ENCODE assay signal across 13 mouse cellular contexts in the genomic region with DNA sequence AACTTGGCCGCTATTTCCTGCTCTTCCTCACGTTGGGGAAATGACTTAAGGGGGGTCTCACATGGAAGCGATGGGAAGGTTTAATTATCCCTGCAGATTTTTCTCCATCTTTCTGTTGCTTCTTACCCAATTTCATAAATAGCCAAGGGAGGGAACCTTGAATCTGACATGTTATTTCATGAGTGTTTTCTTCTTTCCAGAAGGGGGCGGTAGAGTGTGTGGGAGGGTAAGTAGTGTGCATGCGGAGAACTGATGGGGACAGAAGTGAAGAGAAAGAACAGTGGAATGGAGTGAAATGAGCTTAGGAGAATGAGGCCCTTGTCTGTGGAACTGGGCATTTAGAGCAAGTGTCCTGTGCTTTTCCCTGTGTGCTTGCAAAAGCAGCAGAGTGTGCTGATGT. TPM values are rescaled to one million over a fixed set of nuclear protein-coding genes. Genes with fewer than 3 reads are reported as not detected.
DNase-seq lines count a peak whose midpoint lies in the region; ATAC-seq and TF ChIP-seq lines count a peak whose summit lies in the region.
"Had no signal": no experiment of that assay in that cellular context is flagged by ENCODE, and none has a peak within 500 bp of the region (broad histone marks: within the 10 kb centered on the region; RNA-seq: fewer than 3 reads in every experiment).

No protein-coding gene starts in this region.

- H3K36me3 ChIP-seq in heart, postnatal 0 days (replicated peaks; ENCODE audit: control insufficient read depth, insufficient read depth, low read length), result peaks cover 40% of the 10 kb centered on the region
- peaks cover 40% of the 10 kb centered on the region for H3K36me3 ChIP-seq in heart, embryonic 12.5 days
- H3K36me3 ChIP-seq in midbrain, postnatal 0 days (ENCODE audit: insufficient read depth, low read length), result peaks cover 67% of the 10 kb centered on the region
- H3K36me3 ChIP-seq in midbrain, embryonic 10.5 days, result peaks cover 81% of the 10 kb centered on the region
- peaks cover 0 to 5% of the 10 kb centered on the region in 2 experiments; a peak in 2 of 4 replicates for H3K36me3 ChIP-seq in MEL (ENCODE audit: control insufficient read depth in 1 of 2, insufficient read depth in 2 of 2, low read length in 2 of 2)
- peaks cover 12% of the 10 kb centered on the region for H3K36me3 ChIP-seq in stomach, postnatal 0 days (ENCODE audit: control insufficient read depth, insufficient read depth, low read length)

- no peaks in the 10 kb centered on the region for H3K4me1 ChIP-seq in heart, postnatal 0 days (ENCODE audit: control insufficient read depth, insufficient read depth)
- no peaks in the 10 kb centered on the region for H3K4me1 ChIP-seq in heart, embryonic 12.5 days (replicated peaks)
- H3K4me1 ChIP-seq in midbrain, postnatal 0 days (ENCODE audit: insufficient read depth, low read length), result no peaks in the 10 kb centered on the region
- H3K4me1 ChIP-seq in midbrain, embryonic 10.5 days, result no peaks in the 10 kb centered on the region
- H3K4me1 ChIP-seq in MEL (ENCODE audit: control insufficient read depth in 1 of 2, insufficient read depth in 2 of 2, low read length in 2 of 2), result no peaks in the 10 kb centered on the region
- no peaks in the 10 kb centered on the region for H3K4me1 ChIP-seq in stomach, postnatal 0 days (replicated peaks; ENCODE audit: control insufficient read depth, insufficient read depth)
- H3K4me1 ChIP-seq: heart, embryonic 15.5 days had no signal

- no peak for DNase-seq in heart, postnatal 0 days (ENCODE audit: low spot score)
- no peak for DNase-seq in midbrain, postnatal 0 days (ENCODE audit: low spot score)
- DNase-seq in midbrain, embryonic 10.5 days (ENCODE audit: low spot score), result no peak
- DNase-seq in MEL (ENCODE audit: low read depth, low spot score), result peak; percentile 51
- DNase-seq in stomach, postnatal 0 days (ENCODE audit: low spot score), result no peak
- DNase-seq in layer of hippocampus, adult 8-10 months (ENCODE audit: low spot score in 2 of 2), result no peak
- DNase-seq: adrenal gland, postnatal 10 days; gastrocnemius, postnatal 14 days; kidney, postnatal 25 days; thymus, postnatal 14 days had no signal

- TF ChIP-seq POLR2A in MEL (IDR thresholded peaks at IDR 0.05; ENCODE audit: control insufficient read depth in 1 of 2, insufficient read depth in 1 of 2, low read depth in 1 of 2, low read length in 2 of 2, poor library complexity in 1 of 2), result no peak

- no peak overlapping the region for H3K27ac ChIP-seq in heart, postnatal 0 days (ENCODE audit: low read depth)
- no peak overlapping the region for H3K27ac ChIP-seq in heart, embryonic 12.5 days (ENCODE audit: poor library complexity, severe bottlenecking)
- H3K27ac ChIP-seq in midbrain, postnatal 0 days (ENCODE audit: low read depth, low read length), result no peak overlapping the region
- H3K27ac ChIP-seq in midbrain, embryonic 10.5 days (replicated peaks), result no peak overlapping the region
- H3K27ac ChIP-seq in MEL (ENCODE audit: control insufficient read depth, low read depth, low read length), result no peak overlapping the region
- no peak overlapping the region for H3K27ac ChIP-seq in stomach, postnatal 0 days (replicated peaks)
- H3K27ac ChIP-seq: heart, embryonic 15.5 days had no signal

- H3K79me2 ChIP-seq in MEL (ENCODE audit: control insufficient read depth, insufficient read depth, low read length, poor library complexity), result no peaks in the 10 kb centered on the region

- TF ChIP-seq EP300 in heart, postnatal 0 days (IDR thresholded peaks at IDR 0.05; ENCODE audit: low read depth), result no peak
- TF ChIP-seq EP300 in MEL (IDR thresholded peaks at IDR 0.05; ENCODE audit: low read depth in 1 of 2, low read length in 2 of 2), result no peak
- TF ChIP-seq EP300 in stomach, postnatal 0 days (optimal IDR thresholded peaks at IDR 0.05), result no peak

- ATAC-seq in heart, postnatal 0 days (ENCODE audit: insufficient read depth, low read depth), result no peak
- ATAC-seq in heart, embryonic 12.5 days (ENCODE audit: insufficient number of reproducible peaks, low FRiP score), result no peak
- ATAC-seq in midbrain, postnatal 0 days (ENCODE audit: low FRiP score), result no peak
- ATAC-seq in stomach, postnatal 0 days (ENCODE audit: low FRiP score, low TSS enrichment), result no peak
- ATAC-seq: hindbrain, embryonic 16.5 days had no signal

- TF ChIP-seq RAD21 in MEL (IDR thresholded peaks at IDR 0.05; ENCODE audit: low read depth, low read length), result peak; percentile 31

- H3K9ac ChIP-seq in heart, postnatal 0 days (replicated peaks; ENCODE audit: low read depth, low read length), result no peak overlapping the region
- no peak overlapping the region for H3K9ac ChIP-seq in heart, embryonic 12.5 days
- H3K9ac ChIP-seq in midbrain, postnatal 0 days (replicated peaks; ENCODE audit: low read length, poor library complexity, severe bottlenecking), result no peak overlapping the region
- H3K9ac ChIP-seq in MEL (ENCODE audit: control insufficient read depth, low read depth, low read length, poor library complexity, severe bottlenecking), result no peak overlapping the region
- H3K9ac ChIP-seq in stomach, postnatal 0 days (ENCODE audit: low read length), result no peak overlapping the region
- H3K9ac ChIP-seq: heart, embryonic 15.5 days had no signal

- no peaks in the 10 kb centered on the region for H3K27me3 ChIP-seq in heart, postnatal 0 days (ENCODE audit: control insufficient read depth, insufficient read depth, low read length)
- no peaks in the 10 kb centered on the region for H3K27me3 ChIP-seq in heart, embryonic 12.5 days (replicated peaks)
- no peaks in the 10 kb centered on the region for H3K27me3 ChIP-seq in midbrain, postnatal 0 days (ENCODE audit: insufficient read depth, low read length)
- no peaks in the 10 kb centered on the region for H3K27me3 ChIP-seq in midbrain, embryonic 10.5 days (ENCODE audit: low read depth, poor library complexity, severe bottlenecking)
- H3K27me3 ChIP-seq in MEL (ENCODE audit: control insufficient read depth in 1 of 2, insufficient read depth in 2 of 2, low read length in 2 of 2), result no peaks in the 10 kb centered on the region
- no peaks in the 10 kb centered on the region for H3K27me3 ChIP-seq in stomach, postnatal 0 days (ENCODE audit: control insufficient read depth, insufficient read depth, low read length)
- H3K27me3 ChIP-seq: heart, embryonic 15.5 days had no signal

- H3K9me3 ChIP-seq in heart, postnatal 0 days (replicated peaks; ENCODE audit: control insufficient read depth, low read length), result no peaks in the 10 kb centered on the region
- H3K9me3 ChIP-seq in heart, embryonic 12.5 days (replicated peaks), result peaks cover 4% of the 10 kb centered on the region
- no peaks in the 10 kb centered on the region for H3K9me3 ChIP-seq in midbrain, postnatal 0 days (ENCODE audit: low read length)
- H3K9me3 ChIP-seq in midbrain, embryonic 10.5 days (replicated peaks), result no peaks in the 10 kb centered on the region; the same call in 1 of the 2 replicates
- no peaks in the 10 kb centered on the region for H3K9me3 ChIP-seq in MEL (replicated peaks; ENCODE audit: insufficient read depth, low read length)
- H3K9me3 ChIP-seq in stomach, postnatal 0 days (ENCODE audit: control insufficient read depth, low read length), result no peaks in the 10 kb centered on the region
- H3K9me3 ChIP-seq: heart, embryonic 15.5 days had no signal

- H3K4me2 ChIP-seq in heart, postnatal 0 days (ENCODE audit: low read depth, low read length), result no peak overlapping the region
- no peak overlapping the region for H3K4me2 ChIP-seq in heart, embryonic 12.5 days
- H3K4me2 ChIP-seq in midbrain, postnatal 0 days (ENCODE audit: low read depth, low read length, poor library complexity, severe bottlenecking), result no peak overlapping the region
- H3K4me2 ChIP-seq in stomach, postnatal 0 days (replicated peaks; ENCODE audit: low read depth), result no peak overlapping the region
- H3K4me2 ChIP-seq: heart, embryonic 15.5 days had no signal

- 63% methylated on average over 5 of the region's 5 CpGs for WGBS in heart, postnatal 0 days
- WGBS in heart, embryonic 12.5 days, result 59% methylated on average over 5 of the region's 5 CpGs
- 76% methylated on average over 5 of the region's 5 CpGs for WGBS in midbrain, postnatal 0 days
- 69% methylated on average over 5 of the region's 5 CpGs for WGBS in midbrain, embryonic 10.5 days
- WGBS in stomach, postnatal 0 days, result 80% methylated on average over 5 of the region's 5 CpGs

- no peak overlapping the region for H3K4me3 ChIP-seq in heart, postnatal 0 days (ENCODE audit: low read depth, low read length)
- no peak overlapping the region for H3K4me3 ChIP-seq in heart, embryonic 12.5 days
- no peak overlapping the region for H3K4me3 ChIP-seq in midbrain, postnatal 0 days (ENCODE audit: low read depth, low read length)
- no peak overlapping the region for H3K4me3 ChIP-seq in midbrain, embryonic 10.5 days
- no peak overlapping the region for H3K4me3 ChIP-seq in MEL (ENCODE audit: control insufficient read depth in 1 of 2, insufficient read depth in 1 of 2, low read depth in 2 of 2, low read length in 2 of 2)
- H3K4me3 ChIP-seq in stomach, postnatal 0 days (ENCODE audit: low read depth, low read length), result no peak overlapping the region
- H3K4me3 ChIP-seq: heart, embryonic 15.5 days had no signal

- peak; percentile 25 for TF ChIP-seq CTCF in heart, postnatal 0 days (IDR thresholded peaks at IDR 0.05; ENCODE audit: low read depth)
- TF ChIP-seq CTCF in midbrain, postnatal 0 days (IDR thresholded peaks at IDR 0.05), result peak; percentile 53
- TF ChIP-seq CTCF in MEL (IDR thresholded peaks at IDR 0.05 in 2 of 3, conservative IDR thresholded peaks at IDR 0.05 in 1 of 3; ENCODE audit: control insufficient read depth in 1 of 3, insufficient read depth in 1 of 3, low read depth in 2 of 3, low read length in 3 of 3, poor library complexity in 1 of 3, severe bottlenecking in 1 of 3), result peak; percentile 30 to 62 (median 57)
- TF ChIP-seq CTCF in stomach, postnatal 0 days (IDR thresholded peaks at IDR 0.05; ENCODE audit: low read depth), result peak; percentile 58

RNA-seq across cellular contexts. Expression of gene Dek, which starts 27.2 kb away (rescaled TPM):
- 53.3 and 59.2 TPM in 2 replicates for total RNA-seq in heart, postnatal 0 days (2014; rRNA removed; ENCODE audit: low replicate concordance)
- polyA plus RNA-seq in heart, postnatal 0 days (2015; fragmentation: Nextera tagmentation; extraction: Ambion mirVana), result 80.8 and 87.4 TPM in 2 replicates
- polyA plus RNA-seq in heart, embryonic 12.5 days (2016; fragmentation: Nextera tagmentation; extraction: Ambion mirVana), result 171 and 173 TPM in 2 replicates
- total RNA-seq in midbrain, postnatal 0 days (2014; rRNA removed), result 34.1 and 60.0 TPM in 2 replicates
- 96.3 and 112 TPM in 2 replicates for polyA plus RNA-seq in midbrain, postnatal 0 days (2015; fragmentation: Nextera tagmentation; extraction: Ambion mirVana)
- 346 and 382 TPM in 2 replicates for polyA plus RNA-seq in midbrain, embryonic 10.5 days (2016; fragmentation: Nextera tagmentation; extraction: Ambion mirVana)
- total RNA-seq in MEL (2012; rRNA removed), result 97.9 and 99.7 TPM in 2 replicates
- 1,000 to 10,000 TPM in 1 of 2 experiments, 100 to 1,000 TPM in 1; 207 to 5,191 TPM for polyA plus RNA-seq in MEL (2012; ENCODE audit: insufficient read depth in 1 of 2, insufficient read length in 2 of 2, low read depth in 1 of 2, low replicate concordance in 2 of 2, missing spikeins in 1 of 2)
- 114 and 133 TPM in 2 replicates for polyA plus RNA-seq in stomach, postnatal 0 days (2015; fragmentation: Nextera tagmentation; extraction: Ambion mirVana)
- total RNA-seq in layer of hippocampus, adult 8-10 months (2022), result 10 to 100 TPM; 39.4 to 59.7 (median 46.9) TPM

RNA-seq across cellular contexts. Expression of gene Tpmt, which starts 34.3 kb away (rescaled TPM):
- total RNA-seq in heart, postnatal 0 days (2014; rRNA removed; ENCODE audit: low replicate concordance), result 9.5 and 17.5 TPM in 2 replicates
- polyA plus RNA-seq in heart, postnatal 0 days (2015; fragmentation: Nextera tagmentation; extraction: Ambion mirVana), result 9.5 and 13.0 TPM in 2 replicates
- 13.4 and 13.5 TPM in 2 replicates for polyA plus RNA-seq in heart, embryonic 12.5 days (2016; fragmentation: Nextera tagmentation; extraction: Ambion mirVana)
- total RNA-seq in midbrain, postnatal 0 days (2014; rRNA removed), result 11.6 and 15.9 TPM in 2 replicates
- polyA plus RNA-seq in midbrain, postnatal 0 days (2015; fragmentation: Nextera tagmentation; extraction: Ambion mirVana), result 10.8 and 12.0 TPM in 2 replicates
- polyA plus RNA-seq in midbrain, embryonic 10.5 days (2016; fragmentation: Nextera tagmentation; extraction: Ambion mirVana), result 30.8 and 33.7 TPM in 2 replicates
- 2.5 and 2.7 TPM in 2 replicates for total RNA-seq in MEL (2012; rRNA removed)
- 1 to 10 TPM in 1 of 2 experiments, not detected in 1; 3.9 TPM for polyA plus RNA-seq in MEL (2012; ENCODE audit: insufficient read depth in 1 of 2, insufficient read length in 2 of 2, low read depth in 1 of 2, low replicate concordance in 2 of 2, missing spikeins in 1 of 2)
- 10.0 and 10.2 TPM in 2 replicates for polyA plus RNA-seq in stomach, postnatal 0 days (2015; fragmentation: Nextera tagmentation; extraction: Ambion mirVana)
- 10 to 100 TPM in 2 of 4 experiments, 1 to 10 TPM in 2; 7.8 to 11.9 (median 9.4) TPM for total RNA-seq in layer of hippocampus, adult 8-10 months (2022)

RNA-seq across cellular contexts. Expression of gene Kdm1b, which starts 35.5 kb away (rescaled TPM):
- total RNA-seq in heart, postnatal 0 days (2014; rRNA removed; ENCODE audit: low replicate concordance), result 5.9 and 9.7 TPM in 2 replicates
- 5.7 and 5.9 TPM in 2 replicates for polyA plus RNA-seq in heart, postnatal 0 days (2015; fragmentation: Nextera tagmentation; extraction: Ambion mirVana)
- polyA plus RNA-seq in heart, embryonic 12.5 days (2016; fragmentation: Nextera tagmentation; extraction: Ambion mirVana), result 9.0 and 9.3 TPM in 2 replicates
- total RNA-seq in midbrain, postnatal 0 days (2014; rRNA removed), result 24.9 and 26.9 TPM in 2 replicates
- 14.1 and 14.4 TPM in 2 replicates for polyA plus RNA-seq in midbrain, postnatal 0 days (2015; fragmentation: Nextera tagmentation; extraction: Ambion mirVana)
- polyA plus RNA-seq in midbrain, embryonic 10.5 days (2016; fragmentation: Nextera tagmentation; extraction: Ambion mirVana), result 15.4 and 20.1 TPM in 2 replicates
- 10.0 and 12.6 TPM in 2 replicates for total RNA-seq in MEL (2012; rRNA removed)
- polyA plus RNA-seq in MEL (2012; ENCODE audit: insufficient read depth in 1 of 2, insufficient read length in 2 of 2, low read depth in 1 of 2, low replicate concordance in 2 of 2, missing spikeins in 1 of 2), result 1 to 10 TPM in 1 of 2 experiments, not detected in 1; 9.6 TPM
- 10.1 and 11.1 TPM in 2 replicates for polyA plus RNA-seq in stomach, postnatal 0 days (2015; fragmentation: Nextera tagmentation; extraction: Ambion mirVana)
- 10 to 100 TPM in 1 of 4 experiments, 1 to 10 TPM in 3; 7.7 to 11.0 (median 9.9) TPM for total RNA-seq in layer of hippocampus, adult 8-10 months (2022)

RNA-seq across cellular contexts. Expression of gene Rnf144b, which starts 43.7 kb away (rescaled TPM):
- 5.5 and 6.3 TPM in 2 replicates for total RNA-seq in heart, postnatal 0 days (2014; rRNA removed; ENCODE audit: low replicate concordance)
- polyA plus RNA-seq in heart, postnatal 0 days (2015; fragmentation: Nextera tagmentation; extraction: Ambion mirVana), result 1.7 and 2.1 TPM in 2 replicates
- 1.6 and 1.9 TPM in 2 replicates for polyA plus RNA-seq in heart, embryonic 12.5 days (2016; fragmentation: Nextera tagmentation; extraction: Ambion mirVana)
- 4.1 TPM in 2 replicates for total RNA-seq in midbrain, postnatal 0 days (2014; rRNA removed)
- 1.8 and 1.9 TPM in 2 replicates for polyA plus RNA-seq in midbrain, postnatal 0 days (2015; fragmentation: Nextera tagmentation; extraction: Ambion mirVana)
- polyA plus RNA-seq in midbrain, embryonic 10.5 days (2016; fragmentation: Nextera tagmentation; extraction: Ambion mirVana), result 0.59 and 0.75 TPM in 2 replicates
- not detected in 2 replicates for total RNA-seq in MEL (2012; rRNA removed)
- polyA plus RNA-seq in MEL (2012; ENCODE audit: insufficient read depth in 1 of 2, insufficient read length in 2 of 2, low read depth in 1 of 2, low replicate concordance in 2 of 2, missing spikeins in 1 of 2), result not detected
- 3.7 and 4.0 TPM in 2 replicates for polyA plus RNA-seq in stomach, postnatal 0 days (2015; fragmentation: Nextera tagmentation; extraction: Ambion mirVana)
- total RNA-seq in layer of hippocampus, adult 8-10 months (2022), result 10 to 100 TPM; 12.8 to 18.5 (median 15.1) TPM
